Mouse (Mus musculus): ENCODE results near the gene Pdf.

DNA sequence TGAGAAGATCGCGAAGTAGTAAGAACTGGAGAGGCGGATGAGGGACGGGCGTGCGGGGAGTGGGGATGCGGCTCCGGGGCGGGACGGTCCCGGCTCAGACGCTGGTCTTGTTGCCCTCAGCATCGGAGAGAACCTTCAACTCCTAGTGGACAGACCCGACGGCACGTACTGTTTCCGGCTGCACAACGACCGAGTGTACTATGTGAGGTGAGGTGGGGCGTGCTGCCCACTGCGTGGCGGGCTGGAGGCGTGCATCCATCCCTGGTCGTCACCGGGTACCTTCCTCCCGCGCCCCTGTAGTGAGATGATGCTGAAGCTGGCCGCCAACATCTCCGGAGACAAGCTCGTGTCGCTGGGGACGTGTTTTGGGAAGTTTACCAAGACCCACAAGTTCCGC is 8.6 kb upstream of the Pdf start:
- TF ChIP-seq CTCF (IDR thresholded peaks at IDR 0.05; ENCODE audit: extremely low read depth, insufficient read length, insufficient replicate concordance, low read depth, low read length) (no peak), POLR2A (IDR thresholded peaks at IDR 0.05; ENCODE audit: low read depth, low read length) (no peak)

Data from small intestine, adult 2 months (tissue).